Mouse (Mus musculus): Measurements from ENCODE around the gene Capzb. TPM values are rescaled to one million over a fixed set of nuclear protein-coding genes. Genes with fewer than 3 reads are reported as not detected.

The Capzb gene
- polyA plus RNA-seq, 1 experiment from 2014 or later: 364 TPM

DNA sequence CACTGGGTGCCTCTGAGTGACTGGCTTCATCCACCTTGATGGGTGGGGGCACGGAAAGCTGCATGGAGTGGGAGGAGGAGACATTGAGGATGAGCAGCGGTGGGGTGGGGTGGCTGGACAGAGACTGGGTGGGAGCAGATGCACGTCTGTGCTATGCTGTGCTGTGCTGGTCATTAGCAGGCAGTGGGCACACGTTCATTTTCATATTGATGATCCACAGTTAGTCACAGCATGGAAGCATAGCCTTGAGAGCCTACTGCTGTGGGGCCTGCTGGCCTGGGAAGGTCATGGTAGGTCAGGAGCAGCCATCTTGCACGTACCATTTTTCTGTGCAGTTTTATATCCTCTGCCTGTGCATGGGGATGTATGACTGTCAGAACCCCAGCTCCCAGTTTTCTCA, 56.0 kb downstream of the Capzb start:
- H3K4me1 ChIP-seq (replicated peaks): peaks cover 72% of the 10 kb centered on the region
- no peak for ATAC-seq (ENCODE audit: low read depth)
- H3K36me3 ChIP-seq: no peaks in the 10 kb centered on the region
- WGBS: 71% methylated on average over 5 of the region's 5 CpGs
- no peak overlapping the region for H3K27ac ChIP-seq (replicated peaks)
- no peak overlapping the region for H3K4me3 ChIP-seq
- no peaks in the 10 kb centered on the region for H3K9me3 ChIP-seq
- no peaks in the 10 kb centered on the region for H3K27me3 ChIP-seq
- H3K9ac ChIP-seq: no peak overlapping the region
- H3K4me2 ChIP-seq: no peak overlapping the region

DNA sequence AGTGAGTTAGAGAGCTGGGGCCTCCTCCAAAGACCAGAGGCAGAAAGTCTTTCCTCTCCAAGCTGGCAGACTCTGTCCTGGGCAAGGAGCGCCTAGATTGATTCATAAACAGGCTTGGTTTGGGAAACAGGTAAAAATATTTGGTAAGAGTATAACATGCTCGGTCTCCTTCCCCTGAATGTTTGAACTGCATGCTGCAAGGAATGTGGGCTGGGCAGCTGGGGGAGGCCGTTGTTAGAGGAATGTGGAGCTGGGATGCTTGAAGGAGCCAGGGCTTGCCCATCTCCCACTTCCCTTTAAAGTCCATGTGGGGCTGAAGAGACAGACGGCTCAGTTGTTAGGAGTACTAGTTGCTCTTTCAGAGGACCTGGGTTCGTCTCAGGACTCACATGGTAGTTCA, 57.3 kb downstream of the Capzb start:
- WGBS: 70% methylated on average over 5 of the region's 5 CpGs
- Histone ChIP-seq H3K27ac (replicated peaks) (no peak overlapping the region), H3K9me3 (no peaks in the 10 kb centered on the region), H3K9ac (no peak overlapping the region), H3K4me1 (replicated peaks) (peaks cover 61% of the 10 kb centered on the region), H3K4me3 (no peak overlapping the region), H3K36me3 (0 out of 2 replicates have a peak, but pooled peaks cover 3% of the 10 kb centered on the region), H3K4me2 (no peak overlapping the region), H3K27me3 (no peaks in the 10 kb centered on the region)
- no peak for ATAC-seq (ENCODE audit: low read depth)

DNA sequence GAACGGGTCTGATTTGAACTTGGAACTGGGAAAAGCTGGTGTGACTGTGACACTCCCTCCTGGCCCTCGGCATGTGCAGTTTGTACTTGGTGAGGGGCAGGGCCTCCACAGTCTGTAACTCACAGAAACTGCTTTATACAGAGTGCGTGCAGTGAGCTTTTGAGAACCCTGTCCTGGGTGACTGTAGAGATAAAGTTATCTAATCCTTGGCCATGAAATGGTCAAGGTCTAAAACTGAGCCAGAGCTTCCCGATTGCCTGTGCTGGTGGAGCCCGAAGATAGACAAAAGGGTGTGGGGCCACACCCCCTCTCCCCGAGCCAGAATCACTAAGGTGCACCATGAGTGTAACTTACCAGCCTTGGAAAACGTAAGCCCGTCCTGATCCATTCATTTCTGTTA, 58.2 kb downstream of the Capzb start:
- H3K4me2 ChIP-seq: no peak overlapping the region
- 0 out of 2 replicates have a peak, but pooled peaks cover 3% of the 10 kb centered on the region for H3K36me3 ChIP-seq
- no peaks in the 10 kb centered on the region for H3K27me3 ChIP-seq
- H3K9ac ChIP-seq: no peak overlapping the region
- no peak for ATAC-seq (ENCODE audit: low read depth)
- peaks cover 53% of the 10 kb centered on the region for H3K4me1 ChIP-seq (replicated peaks)
- H3K27ac ChIP-seq (replicated peaks): no peak overlapping the region
- no peak overlapping the region for H3K4me3 ChIP-seq
- 78% methylated on average over 8 of the region's 8 CpGs for WGBS
- H3K9me3 ChIP-seq: no peaks in the 10 kb centered on the region

DNA sequence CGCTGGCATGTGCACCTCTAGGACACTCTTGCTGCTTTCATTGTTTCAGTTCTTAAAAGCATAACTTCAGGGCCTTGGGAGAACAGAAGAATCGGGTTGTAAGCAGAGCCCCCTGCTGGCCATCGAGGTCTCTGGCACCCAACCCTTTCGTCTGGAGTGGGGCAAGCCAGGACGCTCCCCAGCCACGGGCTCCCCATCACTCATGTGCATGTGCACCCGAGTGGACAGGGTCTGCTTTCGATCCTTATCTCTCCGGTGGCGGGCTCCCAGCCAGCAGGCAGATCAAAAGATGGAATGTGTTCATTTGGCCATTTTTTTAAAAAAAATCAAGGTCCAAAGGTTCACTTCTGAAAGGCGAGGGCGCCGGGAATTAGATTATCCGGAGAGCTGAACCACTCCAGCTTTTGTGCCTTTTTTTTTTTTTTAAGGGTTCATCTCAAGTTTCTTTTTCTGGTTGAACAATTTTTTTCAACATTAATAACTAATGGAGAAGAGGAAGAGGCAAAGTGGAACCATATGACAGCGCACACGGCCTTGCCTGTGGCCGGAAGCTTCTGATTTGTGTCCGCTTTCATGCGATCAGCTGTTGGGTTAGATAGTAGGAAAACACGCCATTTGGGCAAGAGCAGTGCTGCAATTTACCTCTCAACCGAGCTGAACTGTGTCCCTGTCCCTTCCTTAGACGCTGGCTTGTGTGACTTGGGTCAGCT, 59.5 kb downstream of the Capzb start:
- H3K27ac ChIP-seq (replicated peaks): peak overlapping the region; percentile 56; the same call in 1 of the 2 replicates
- WGBS: 62% methylated on average over 22 of the region's 22 CpGs

DNA sequence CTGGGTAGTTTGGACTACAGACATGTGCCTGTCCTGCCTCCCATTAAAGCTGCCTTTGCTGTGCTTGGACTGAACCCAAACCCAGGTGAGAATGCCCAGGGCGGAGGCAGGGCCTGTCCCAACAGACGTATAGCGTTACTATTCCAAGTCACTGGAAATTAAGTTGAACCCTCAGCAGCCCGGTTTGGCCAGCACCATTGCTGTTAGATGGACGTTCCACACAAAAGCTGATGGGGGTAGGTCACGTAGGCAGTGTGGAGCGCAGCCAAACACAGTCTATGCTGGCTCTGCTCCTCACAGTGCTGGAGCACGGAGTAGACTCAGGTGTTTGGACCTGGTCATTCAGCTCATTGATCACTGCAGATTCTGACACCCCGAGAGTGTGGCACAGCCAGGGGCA, 60.5 kb downstream of the Capzb start:
- Histone ChIP-seq H3K9ac (no peak overlapping the region), H3K4me1 (replicated peaks) (peaks cover 31% of the 10 kb centered on the region), H3K4me2 (no peak overlapping the region), H3K36me3 (peaks cover 19% of the 10 kb centered on the region), H3K27me3 (no peaks in the 10 kb centered on the region), H3K4me3 (no peak overlapping the region), H3K9me3 (no peaks in the 10 kb centered on the region), H3K27ac (replicated peaks) (no peak overlapping the region)
- 85% methylated on average over 9 of the region's 9 CpGs for WGBS
- no peak for ATAC-seq (ENCODE audit: low read depth)

More for the DNA sequence above, 59.5 kb downstream of the Capzb start:
- Histone ChIP-seq H3K4me3 (no peak overlapping the region), H3K9me3 (no peaks in the 10 kb centered on the region), H3K9ac (no peak overlapping the region), H3K27me3 (no peaks in the 10 kb centered on the region), H3K36me3 (peaks cover 9% of the 10 kb centered on the region), H3K4me2 (no peak overlapping the region), H3K4me1 (replicated peaks) (peaks cover 40% of the 10 kb centered on the region)
- peak; percentile 66 for ATAC-seq (ENCODE audit: low read depth)

DNA sequence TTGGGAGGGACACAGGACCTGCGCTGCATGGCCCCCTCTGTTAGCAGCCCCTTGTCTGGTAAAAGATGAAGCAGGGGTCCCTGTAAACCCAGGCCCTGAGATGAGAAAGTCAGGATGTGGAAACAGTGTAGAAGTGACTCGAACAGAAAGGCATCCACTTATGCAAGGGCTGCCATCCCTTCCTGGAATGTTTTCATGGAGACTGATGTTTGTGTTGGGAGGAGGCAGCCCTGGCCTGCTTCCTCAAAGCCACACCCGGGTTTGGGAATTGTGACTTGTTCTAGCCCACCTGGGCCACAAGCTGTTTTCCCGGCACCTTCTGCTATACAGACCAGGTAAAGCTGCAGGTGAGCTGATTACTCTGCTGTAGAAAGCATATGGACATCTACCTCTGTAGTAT, 63.4 kb downstream of the Capzb start:
- Histone ChIP-seq H3K9me3 (no peaks in the 10 kb centered on the region), H3K4me2 (no peak overlapping the region), H3K36me3 (peaks cover 42% of the 10 kb centered on the region), H3K4me1 (replicated peaks) (peaks cover 18% of the 10 kb centered on the region), H3K27ac (replicated peaks) (no peak overlapping the region), H3K4me3 (no peak overlapping the region), H3K27me3 (no peaks in the 10 kb centered on the region), H3K9ac (no peak overlapping the region)
- 94% methylated on average over 4 of the region's 4 CpGs for WGBS
- ATAC-seq (ENCODE audit: low read depth): no peak

DNA sequence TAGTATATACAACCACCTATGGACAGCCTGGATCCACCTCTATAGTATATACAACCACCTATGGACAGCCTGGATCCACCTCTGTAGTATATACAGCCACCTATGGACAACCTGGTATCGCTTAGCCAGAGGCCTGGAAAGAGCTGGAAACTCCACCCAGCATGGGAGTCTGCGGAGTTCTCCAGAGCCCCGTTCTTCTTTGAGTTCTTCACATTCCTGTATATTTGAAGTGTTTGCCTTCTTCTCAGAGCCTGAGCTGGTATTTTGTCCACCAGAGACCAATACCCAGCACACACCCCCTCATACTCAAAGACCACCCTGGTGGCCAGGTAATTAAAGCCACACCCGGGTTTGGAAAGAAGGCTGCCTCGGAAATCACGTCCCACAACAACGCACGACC, 64.0 kb downstream of the Capzb start:
- H3K4me1 ChIP-seq (replicated peaks): peaks cover 12% of the 10 kb centered on the region
- no peak overlapping the region for H3K27ac ChIP-seq (replicated peaks)
- no peak overlapping the region for H3K9ac ChIP-seq
- H3K4me2 ChIP-seq: no peak overlapping the region
- peaks cover 46% of the 10 kb centered on the region for H3K36me3 ChIP-seq
- no peaks in the 10 kb centered on the region for H3K9me3 ChIP-seq
- H3K27me3 ChIP-seq: no peaks in the 10 kb centered on the region
- no peak for ATAC-seq (ENCODE audit: low read depth)
- 94% methylated on average over 8 of the region's 8 CpGs for WGBS
- no peak overlapping the region for H3K4me3 ChIP-seq

DNA sequence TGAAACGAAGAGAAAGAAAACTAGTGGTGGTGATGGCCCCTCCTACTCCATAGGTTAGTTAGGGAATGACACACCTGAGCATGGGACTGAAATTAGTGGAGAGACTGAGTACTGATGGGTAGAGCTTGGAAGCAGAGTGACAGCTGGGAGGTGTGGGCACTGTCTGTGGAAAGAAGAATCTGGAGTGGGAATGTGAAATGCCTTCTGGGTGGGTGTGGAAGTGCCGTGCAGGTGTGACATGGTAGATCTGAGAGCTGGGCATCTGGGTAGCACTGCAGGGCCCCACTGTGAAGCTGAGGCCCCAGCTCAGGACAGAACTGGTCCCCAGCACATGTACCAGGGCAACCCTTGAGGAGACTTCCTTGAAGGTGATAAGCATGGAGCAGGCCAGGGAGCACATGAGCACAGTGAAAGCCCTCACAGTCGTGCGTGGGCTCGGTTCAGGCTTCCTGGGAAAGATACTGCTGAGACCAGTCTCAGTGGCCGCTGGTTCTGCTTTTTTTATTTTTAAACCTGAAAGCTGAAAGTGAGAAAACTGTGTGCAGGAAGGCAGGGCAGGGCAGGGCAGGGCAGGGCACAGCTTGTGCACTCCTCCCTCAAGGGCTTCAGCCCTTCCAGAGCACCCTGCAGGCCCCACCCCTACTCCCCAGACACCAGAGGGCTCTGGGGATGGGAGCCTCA, 66.1 kb downstream of the Capzb start:
- H3K9me3 ChIP-seq: no peaks in the 10 kb centered on the region
- H3K36me3 ChIP-seq: peaks cover 66% of the 10 kb centered on the region
- no peaks in the 10 kb centered on the region for H3K27me3 ChIP-seq
- H3K4me2 ChIP-seq: no peak overlapping the region
- H3K9ac ChIP-seq: no peak overlapping the region
- H3K4me1 ChIP-seq (replicated peaks): no peaks in the 10 kb centered on the region
- H3K27ac ChIP-seq (replicated peaks): peak overlapping the region; percentile 28; the same call in 1 of the 2 replicates
- no peak for ATAC-seq (ENCODE audit: low read depth)
- 92% methylated on average over 6 of the region's 6 CpGs for WGBS
- no peak overlapping the region for H3K4me3 ChIP-seq

DNA sequence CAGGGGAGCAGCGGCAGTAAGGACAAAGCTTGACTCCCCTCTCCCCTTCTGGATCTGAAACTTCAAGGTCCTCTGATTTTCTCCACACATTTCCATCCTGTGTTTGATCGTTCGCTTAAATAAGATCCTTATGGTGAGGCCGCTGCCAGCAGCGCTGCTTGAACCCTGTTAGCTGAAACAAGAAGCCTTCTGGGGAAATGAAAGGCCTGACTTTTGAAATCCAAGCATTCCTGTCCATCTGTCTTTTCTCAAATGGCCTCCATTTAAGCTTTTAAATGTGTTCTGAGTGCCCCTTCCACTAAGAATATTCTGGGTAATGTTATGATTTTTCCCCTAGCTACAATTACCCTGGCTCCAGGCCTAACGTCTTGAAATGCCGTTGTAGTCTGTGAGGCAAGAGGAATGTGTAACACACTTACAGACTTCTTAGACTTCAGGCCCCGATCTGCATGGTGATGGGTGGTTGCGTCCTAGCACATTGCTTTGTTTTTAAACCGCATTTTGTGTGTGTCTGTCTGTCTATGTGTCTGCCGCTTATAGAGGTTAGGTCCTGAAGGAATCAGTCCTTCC, 66.7 kb downstream of the Capzb start:
- Histone ChIP-seq H3K9me3 (no peaks in the 10 kb centered on the region), H3K27me3 (no peaks in the 10 kb centered on the region), H3K4me3 (no peak overlapping the region), H3K27ac (replicated peaks) (peak overlapping the region; percentile 28; the same call in 1 of the 2 replicates), H3K4me2 (no peak overlapping the region), H3K9ac (no peak overlapping the region), H3K4me1 (replicated peaks) (no peaks in the 10 kb centered on the region), H3K36me3 (peaks cover 72% of the 10 kb centered on the region)
- ATAC-seq (ENCODE audit: low read depth): no peak
- 87% methylated on average over 11 of the region's 11 CpGs for WGBS

DNA sequence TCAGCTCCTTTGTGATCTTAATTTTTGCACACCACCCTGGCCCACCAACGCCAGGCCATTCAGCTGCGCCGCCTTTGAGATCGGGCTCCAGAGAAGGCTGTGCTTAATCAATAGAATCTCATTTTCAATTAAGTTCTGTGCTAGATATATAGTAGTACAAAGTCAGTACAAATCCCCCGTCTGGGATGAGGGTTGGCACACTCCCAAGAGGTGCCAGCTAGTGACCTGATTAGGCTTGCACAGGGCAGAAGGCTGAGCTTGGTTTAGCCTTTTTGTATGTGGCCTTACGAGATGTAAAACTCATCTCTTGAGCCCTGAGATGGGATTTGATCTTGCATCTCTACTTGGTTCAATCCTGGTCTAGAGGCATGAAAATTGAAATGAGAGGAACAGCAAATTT, 70.3 kb downstream of the Capzb start:
- H3K9ac ChIP-seq: no peak overlapping the region
- H3K4me2 ChIP-seq: no peak overlapping the region
- peaks cover 70% of the 10 kb centered on the region for H3K36me3 ChIP-seq
- no peaks in the 10 kb centered on the region for H3K9me3 ChIP-seq
- H3K4me3 ChIP-seq: no peak overlapping the region
- 92% methylated on average over 6 of the region's 6 CpGs for WGBS
- no peak for ATAC-seq (ENCODE audit: low read depth)
- H3K27me3 ChIP-seq: no peaks in the 10 kb centered on the region
- H3K27ac ChIP-seq (replicated peaks): no peak overlapping the region
- H3K4me1 ChIP-seq (replicated peaks): peaks cover 20% of the 10 kb centered on the region

DNA sequence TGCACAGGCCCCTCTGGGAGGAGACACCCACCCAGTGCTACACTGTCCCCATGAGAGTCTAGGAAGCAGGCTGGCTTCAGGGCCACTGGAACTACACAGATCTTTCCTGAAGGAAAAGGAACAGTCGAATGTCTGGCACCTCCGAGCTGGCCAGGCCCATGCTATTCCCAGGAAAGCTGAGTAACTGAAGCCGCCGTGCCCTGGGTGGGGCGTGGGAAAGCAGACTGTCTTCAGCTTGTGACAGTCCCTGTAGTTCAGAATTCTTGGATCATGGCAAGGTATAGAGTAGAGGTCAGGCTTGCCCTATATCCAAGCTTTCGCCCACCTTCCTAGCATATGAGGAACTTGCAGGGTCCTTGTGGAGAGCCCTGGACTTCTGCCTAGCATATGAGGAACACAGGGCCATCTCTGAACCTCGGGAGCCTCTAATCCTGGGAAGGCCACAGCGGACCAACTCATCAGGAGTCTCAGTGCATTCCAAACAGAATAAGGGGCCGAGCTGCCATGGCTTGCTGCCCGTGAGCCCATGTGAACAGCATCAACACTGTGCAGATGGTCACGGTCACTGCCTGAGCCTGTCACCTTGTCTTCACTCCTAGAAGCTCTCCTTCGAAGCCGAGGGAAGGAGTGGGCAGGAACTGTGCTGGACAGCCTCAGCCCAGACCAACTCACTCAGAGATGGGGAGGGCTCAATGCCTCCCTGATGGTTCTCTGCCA, 73.2 kb downstream of the Capzb start:
- no peak overlapping the region for H3K4me3 ChIP-seq
- no peak overlapping the region for H3K9ac ChIP-seq
- H3K4me2 ChIP-seq: no peak overlapping the region
- no peaks in the 10 kb centered on the region for H3K27me3 ChIP-seq
- H3K27ac ChIP-seq (replicated peaks): 0 out of 2 replicates have a peak overlapping the region, but pooled peaks have one; percentile 9
- ATAC-seq (ENCODE audit: low read depth): no peak
- no peaks in the 10 kb centered on the region for H3K9me3 ChIP-seq
- peaks cover 52% of the 10 kb centered on the region for H3K36me3 ChIP-seq
- WGBS: 91% methylated on average over 13 of the region's 13 CpGs
- H3K4me1 ChIP-seq (replicated peaks): peaks cover 27% of the 10 kb centered on the region

DNA sequence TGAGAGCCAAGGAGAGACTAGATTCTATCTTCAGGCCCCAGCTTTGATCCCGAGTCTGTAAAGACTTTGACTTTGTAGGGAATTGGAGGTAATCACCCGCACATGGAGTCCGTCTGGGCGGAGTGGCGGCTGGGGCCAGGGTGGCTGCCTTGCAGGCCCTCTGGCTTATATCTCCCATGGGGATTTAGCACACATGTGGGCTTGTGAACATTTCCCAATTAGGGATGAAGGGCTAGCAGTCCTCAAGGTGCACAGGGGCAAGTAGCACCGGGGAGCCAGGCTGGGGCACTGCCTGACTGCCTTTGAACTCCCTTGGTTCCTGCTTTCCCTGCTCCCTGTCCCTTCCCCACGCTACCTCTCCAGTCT, 73.8 kb downstream of the Capzb start:
- Histone ChIP-seq H3K27me3 (no peaks in the 10 kb centered on the region), H3K27ac (replicated peaks) (0 out of 2 replicates have a peak overlapping the region, but pooled peaks have one; percentile 9), H3K4me3 (no peak overlapping the region), H3K9me3 (no peaks in the 10 kb centered on the region), H3K36me3 (peaks cover 46% of the 10 kb centered on the region), H3K4me2 (no peak overlapping the region), H3K9ac (no peak overlapping the region), H3K4me1 (replicated peaks) (peaks cover 27% of the 10 kb centered on the region)
- ATAC-seq (ENCODE audit: low read depth): no peak
- WGBS: 74% methylated on average over 7 of the region's 7 CpGs

Data from neural tube, embryonic 13.5 days (tissue).